Comparison of ENCODE assay signal across 7 mouse cellular contexts in genomic region chr11:43682415-43683217, GRCm38 (mm10). TPM values are rescaled to one million over a fixed set of nuclear protein-coding genes. Genes with fewer than 3 reads are reported as not detected.
DNase-seq lines count a peak whose midpoint lies in the region; ATAC-seq and TF ChIP-seq lines count a peak whose summit lies in the region.

No protein-coding gene starts in this region.

- WGBS in hindbrain, postnatal 0 days, result under 1% methylated on average over 71 of the region's 72 CpGs

- H3K27ac ChIP-seq in gastrocnemius, adult 2 months, result peak overlapping the region; percentile 95
- H3K27ac ChIP-seq in hindbrain, postnatal 0 days, result peak overlapping the region; percentile 97

- peaks cover 6% of the 10 kb centered on the region; the same call in 1 of the 2 replicates for H3K4me1 ChIP-seq in hindbrain, postnatal 0 days (ENCODE audit: insufficient read depth, low read length)
- peaks cover 47% of the 10 kb centered on the region for H3K4me1 ChIP-seq in megakaryocyte, embryonic 14.5 days

- intact Hi-C loops in gastrocnemius, adult 2 months (cut with DNase I), result loop anchor here (5.0 kb wide), 1 partner anchor 65 kb away; the partner anchor contains the start of gene Ttc1
- intact Hi-C loops in left cerebral cortex, postnatal 10 days (cut with DNase I), result loop anchor here (5.0 to 10.0 kb wide), 2 partner anchors 55 to 188 kb away; no protein-coding TSS in a partner anchor

- peak overlapping the region; percentile 79 for H3K4me2 ChIP-seq in hindbrain, postnatal 0 days (ENCODE audit: low read depth, low read length)

- ATAC-seq in hindbrain, postnatal 0 days, result peak; percentile 25

- H3K4me3 ChIP-seq in gastrocnemius, adult 2 months, result peak overlapping the region; percentile 95
- H3K4me3 ChIP-seq in hindbrain, postnatal 0 days (ENCODE audit: low read length), result peak overlapping the region; percentile 96
- peak overlapping the region; percentile 97 for H3K4me3 ChIP-seq in megakaryocyte, embryonic 14.5 days (replicated peaks)

- DNase-seq in adipocyte (ENCODE audit: low spot score), result peak; percentile 24
- peak; percentile 69 to 72 for DNase-seq in cerebellum, postnatal 36 days
- peak; percentile 72 for DNase-seq in gastrocnemius, adult 2 months
- DNase-seq in hindbrain, postnatal 0 days (ENCODE audit: low spot score), result peak; percentile 85
- peak; percentile 31 to 75 for DNase-seq in left cerebral cortex, postnatal 10 days (ENCODE audit: extremely low spot score in 1 of 2, low spot score in 2 of 2)
- peak; percentile 20 to 40 for DNase-seq in right cerebral cortex, postnatal 36 days (ENCODE audit: low spot score in 2 of 2)

- no peak for TF ChIP-seq CTCF in gastrocnemius, adult 2 months (IDR thresholded peaks at IDR 0.05)
- no peak for TF ChIP-seq CTCF in hindbrain, postnatal 0 days (IDR thresholded peaks at IDR 0.05; ENCODE audit: low read depth)

- H3K36me3 ChIP-seq in hindbrain, postnatal 0 days (ENCODE audit: insufficient read depth, low read length), result 0 out of 2 replicates have a peak, but pooled peaks cover 3% of the 10 kb centered on the region
- peaks cover 41% of the 10 kb centered on the region for H3K36me3 ChIP-seq in megakaryocyte, embryonic 14.5 days (replicated peaks; ENCODE audit: low read length)

- no peaks in the 10 kb centered on the region for H3K9me3 ChIP-seq in hindbrain, postnatal 0 days (ENCODE audit: low read length)
- H3K9me3 ChIP-seq in megakaryocyte, embryonic 14.5 days, result no peaks in the 10 kb centered on the region

- peak overlapping the region; percentile 97 for H3K9ac ChIP-seq in hindbrain, postnatal 0 days (replicated peaks; ENCODE audit: low read length)

- H3K27me3 ChIP-seq in hindbrain, postnatal 0 days (ENCODE audit: insufficient read depth, low read length), result no peaks in the 10 kb centered on the region
- H3K27me3 ChIP-seq in megakaryocyte, embryonic 14.5 days (replicated peaks), result peaks cover 2% of the 10 kb centered on the region

RNA-seq across cellular contexts. Expression of gene Pwwp2a, which starts 0.8 kb away (rescaled TPM):
- total RNA-seq in gastrocnemius, adult 2 months (2021), result 10 to 100 TPM; 16.0 to 17.9 TPM
- 24.0 and 25.4 TPM in 2 replicates for total RNA-seq in hindbrain, postnatal 0 days (2014; rRNA removed)
- polyA plus RNA-seq in hindbrain, postnatal 0 days (2015; fragmentation: Nextera tagmentation; extraction: Ambion mirVana), result 19.4 and 21.1 TPM in 2 replicates
- total RNA-seq in left cerebral cortex, postnatal 10 days (2021), result 10 to 100 TPM; 59.1 to 59.3 TPM
- 2.3 and 12.6 TPM in 2 replicates for polyA plus RNA-seq in megakaryocyte, embryonic 14.5 days (2012; ENCODE audit: insufficient read depth, low replicate concordance)

Comparison
In these comparisons a context has a peak if more than half of its experiments do, and no peak if none do; other contexts are left out.
1. Peak in every context shown above with its lines: DNase-seq, ATAC-seq, H3K4me3 ChIP-seq and H3K27ac ChIP-seq.
2. DNase-seq: peak in every context shown above with its lines; median percentile 85 in hindbrain, postnatal 0 days; 72 in gastrocnemius, adult 2 months; 70 in cerebellum, postnatal 36 days; 53 in left cerebral cortex, postnatal 10 days; 30 in right cerebral cortex, postnatal 36 days; 24 in adipocyte.